In the genomic region with DNA sequence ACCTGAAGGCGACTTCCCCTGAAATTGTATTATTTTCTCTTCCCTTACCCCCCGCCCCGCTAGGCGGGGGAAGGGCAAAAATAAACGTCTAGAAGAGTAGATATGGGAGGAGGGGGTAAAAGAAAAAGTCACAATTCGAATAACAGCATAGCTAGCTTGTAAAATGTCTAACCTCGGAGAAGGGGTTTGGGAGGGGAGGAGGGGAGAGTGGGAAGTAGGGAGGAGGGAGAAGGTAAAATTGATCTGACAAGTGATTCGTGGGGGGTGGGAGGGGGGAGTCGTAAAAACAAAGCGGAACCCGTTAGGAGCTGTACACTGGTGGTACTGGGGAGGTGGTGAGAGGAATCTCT, we compare ENCODE assay signal across 8 mouse cellular contexts. TPM values are rescaled to one million over a fixed set of nuclear protein-coding genes. Genes with fewer than 3 reads are reported as not detected.
DNase-seq lines count a peak whose midpoint lies in the region; ATAC-seq and TF ChIP-seq lines count a peak whose summit lies in the region.

No protein-coding gene starts in this region.

- peak overlapping the region; percentile 75 for H3K4me3 ChIP-seq in kidney, embryonic 14.5 days (ENCODE audit: low read length)
- H3K4me3 ChIP-seq in brown adipose tissue, adult 24 weeks (ENCODE audit: insufficient read depth, low read depth, low read length), result peak overlapping the region; percentile 72
- peak overlapping the region; percentile 92 for H3K4me3 ChIP-seq in heart, postnatal 0 days (ENCODE audit: low read depth, low read length)
- H3K4me3 ChIP-seq in midbrain, embryonic 10.5 days, result peak overlapping the region; percentile 90

- H3K9ac ChIP-seq in kidney, embryonic 14.5 days (ENCODE audit: low read depth, low read length), result peak overlapping the region; percentile 72; the same call in 1 of the 2 replicates
- peak overlapping the region; percentile 85 for H3K9ac ChIP-seq in heart, postnatal 0 days (replicated peaks; ENCODE audit: low read depth, low read length)

- under 1% methylated on average over 11 of the region's 11 CpGs for WGBS in kidney, embryonic 14.5 days
- under 1% methylated on average over 11 of the region's 11 CpGs for WGBS in heart, postnatal 0 days
- WGBS in midbrain, embryonic 10.5 days, result under 1% methylated on average over 11 of the region's 11 CpGs

- TF ChIP-seq CTCF in heart, postnatal 0 days (IDR thresholded peaks at IDR 0.05; ENCODE audit: low read depth), result no peak

- H3K27me3 ChIP-seq in kidney, embryonic 14.5 days (ENCODE audit: control insufficient read depth, insufficient read depth, low read length), result no peaks in the 10 kb centered on the region
- H3K27me3 ChIP-seq in heart, postnatal 0 days (ENCODE audit: control insufficient read depth, insufficient read depth, low read length), result no peaks in the 10 kb centered on the region
- H3K27me3 ChIP-seq in midbrain, embryonic 10.5 days (ENCODE audit: low read depth, poor library complexity, severe bottlenecking), result no peaks in the 10 kb centered on the region

- no peak overlapping the region for H3K27ac ChIP-seq in kidney, embryonic 14.5 days (ENCODE audit: low read depth, low read length)
- no peak overlapping the region for H3K27ac ChIP-seq in brown adipose tissue, adult 24 weeks (replicated peaks; ENCODE audit: low read depth, low read length)
- H3K27ac ChIP-seq in heart, postnatal 0 days (ENCODE audit: low read depth), result peak overlapping the region; percentile 90
- H3K27ac ChIP-seq in midbrain, embryonic 10.5 days (replicated peaks), result peak overlapping the region; percentile 99

- no peak for TF ChIP-seq EP300 in heart, postnatal 0 days (IDR thresholded peaks at IDR 0.05; ENCODE audit: low read depth)

- no peaks in the 10 kb centered on the region for H3K36me3 ChIP-seq in kidney, embryonic 14.5 days (ENCODE audit: control insufficient read depth, insufficient read depth, low read length)
- H3K36me3 ChIP-seq in heart, postnatal 0 days (replicated peaks; ENCODE audit: control insufficient read depth, insufficient read depth, low read length), result no peaks in the 10 kb centered on the region
- peaks cover 19% of the 10 kb centered on the region for H3K36me3 ChIP-seq in midbrain, embryonic 10.5 days

- ATAC-seq in kidney, embryonic 14.5 days (ENCODE audit: low FRiP score, low TSS enrichment), result no peak
- no peak for ATAC-seq in heart, postnatal 0 days (ENCODE audit: insufficient read depth, low read depth)

- H3K4me2 ChIP-seq in kidney, embryonic 14.5 days (replicated peaks; ENCODE audit: low read depth, low read length), result peak overlapping the region; percentile 87
- peak overlapping the region; percentile 84 for H3K4me2 ChIP-seq in heart, postnatal 0 days (ENCODE audit: low read depth, low read length)

- H3K4me1 ChIP-seq in kidney, embryonic 14.5 days (ENCODE audit: control insufficient read depth, insufficient read depth, low read length), result 0 out of 2 replicates have a peak, but pooled peaks cover 2% of the 10 kb centered on the region
- H3K4me1 ChIP-seq in brown adipose tissue, adult 24 weeks (ENCODE audit: control insufficient read depth, insufficient read depth, insufficient read length, low read length), result no peaks in the 10 kb centered on the region
- H3K4me1 ChIP-seq in heart, postnatal 0 days (ENCODE audit: control insufficient read depth, insufficient read depth), result no peaks in the 10 kb centered on the region
- peaks cover 23% of the 10 kb centered on the region for H3K4me1 ChIP-seq in midbrain, embryonic 10.5 days

- no peak for DNase-seq in kidney, adult 8-10 months
- DNase-seq in heart, postnatal 0 days (ENCODE audit: low spot score), result no peak
- peak; percentile 52 for DNase-seq in midbrain, embryonic 10.5 days (ENCODE audit: low spot score)
- no peak for DNase-seq in right cerebral cortex, postnatal 4 days
- no peak for DNase-seq in gastrocnemius, adult 8-10 months (ENCODE audit: low spot score in 2 of 2)
- no peak for DNase-seq in T-cell, adult 2 months (ENCODE audit: low spot score)

- H3K9me3 ChIP-seq in kidney, embryonic 14.5 days (ENCODE audit: control insufficient read depth, low read length), result no peaks in the 10 kb centered on the region
- no peaks in the 10 kb centered on the region for H3K9me3 ChIP-seq in heart, postnatal 0 days (replicated peaks; ENCODE audit: control insufficient read depth, low read length)
- H3K9me3 ChIP-seq in midbrain, embryonic 10.5 days (replicated peaks), result no peaks in the 10 kb centered on the region

RNA-seq across cellular contexts. Expression of gene Satb1, which starts 21.2 kb away (rescaled TPM):
- 9.0 and 12.7 TPM in 2 replicates for polyA plus RNA-seq in kidney, embryonic 14.5 days (2014; fragmentation: Nextera tagmentation; extraction: Ambion mirVana)
- polyA plus RNA-seq in brown adipose tissue, adult 24 weeks (2012; ENCODE audit: insufficient read depth, insufficient read length, missing spikeins), result 4.1 and 4.6 TPM in 2 replicates
- 17.4 and 30.6 TPM in 2 replicates for total RNA-seq in heart, postnatal 0 days (2014; rRNA removed; ENCODE audit: low replicate concordance)
- 8.1 and 8.4 TPM in 2 replicates for polyA plus RNA-seq in heart, postnatal 0 days (2015; fragmentation: Nextera tagmentation; extraction: Ambion mirVana)
- polyA plus RNA-seq in midbrain, embryonic 10.5 days (2016; fragmentation: Nextera tagmentation; extraction: Ambion mirVana), result 21.6 and 23.1 TPM in 2 replicates
- 100 to 1,000 TPM in 1 of 4 experiments, 10 to 100 TPM in 3; 69.8 to 101 (median 87.3) TPM for total RNA-seq in gastrocnemius, adult 8-10 months (2022)

Comparison
In these comparisons a context has a peak if more than half of its experiments do, and no peak if none do; other contexts are left out.
1. H3K27ac ChIP-seq: peak in heart, postnatal 0 days (single experiment) and midbrain, embryonic 10.5 days (single experiment); none in kidney, embryonic 14.5 days (single experiment) and brown adipose tissue, adult 24 weeks (single experiment).
2. Peak in every context shown above with its lines, with median percentiles within 50 percentile points of each other: H3K4me3 ChIP-seq.